Mouse (Mus musculus): ENCODE results near the gene Tst. TPM values are rescaled to one million over a fixed set of nuclear protein-coding genes. Genes with fewer than 3 reads are reported as not detected.

Gene Tst
- total RNA-seq, 2 experiments from 2014 or later: 43.7 to 55.4 TPM

Other genes with a start within 250 kb of the Tst start
- 10 to 100 TPM; 28.3 to 31.0 TPM for gene Ift27, start 231.8 kb downstream of the Tst start, total RNA-seq (2021)
- 1 to 10 TPM; 6.6 to 6.9 TPM for gene Pvalb, start 199.5 kb downstream of the Tst start, total RNA-seq (2021)
- gene Ncf4, start 161.1 kb downstream of the Tst start, total RNA-seq (2021): 1 to 10 TPM in 1 of 2 experiments, under 1 TPM in 1; 0.41 to 1.0 TPM
- 1 to 10 TPM; 2.1 to 3.0 TPM for gene Csf2rb2, start 100.2 kb downstream of the Tst start, total RNA-seq (2021)
- 1 to 10 TPM; 1.5 to 2.4 TPM for gene Csf2rb, start 80.2 kb downstream of the Tst start, total RNA-seq (2021)
- under 1 TPM in 1 of 2 experiments, not detected in 1; 0.49 TPM for gene Tex33, start 10.0 kb downstream of the Tst start, total RNA-seq (2021)
- gene Mpst, start 509 bp upstream of the Tst start, total RNA-seq (2021): 10 to 100 TPM; 50.5 to 55.2 TPM
- 100 to 1,000 TPM; 208 to 216 TPM for gene Kctd17, start 22.7 kb upstream of the Tst start, total RNA-seq (2021)
- not detected for gene Tmprss6, start 62.7 kb upstream of the Tst start, total RNA-seq (2021)
- gene Il2rb, start 89.4 kb upstream of the Tst start, total RNA-seq (2021): under 1 TPM in 1 of 2 experiments, not detected in 1; 0.11 TPM
- 10 to 100 TPM; 17.4 to 19.4 TPM for gene C1qtnf6, start 125.5 kb upstream of the Tst start, total RNA-seq (2021)
- 10 to 100 TPM; 15.7 to 15.8 TPM for gene Sstr3, start 138.8 kb upstream of the Tst start, total RNA-seq (2021)
- 1 to 10 TPM; 3.6 to 3.7 TPM for gene Rac2, start 166.9 kb upstream of the Tst start, total RNA-seq (2021)
- 10 to 100 TPM; 13.8 to 15.2 TPM for gene Cyth4, start 191.1 kb upstream of the Tst start, total RNA-seq (2021)

All from layer of hippocampus, postnatal 10 days (tissue).